ENCODE assay signal across 8 mouse cellular contexts in the genomic region with DNA sequence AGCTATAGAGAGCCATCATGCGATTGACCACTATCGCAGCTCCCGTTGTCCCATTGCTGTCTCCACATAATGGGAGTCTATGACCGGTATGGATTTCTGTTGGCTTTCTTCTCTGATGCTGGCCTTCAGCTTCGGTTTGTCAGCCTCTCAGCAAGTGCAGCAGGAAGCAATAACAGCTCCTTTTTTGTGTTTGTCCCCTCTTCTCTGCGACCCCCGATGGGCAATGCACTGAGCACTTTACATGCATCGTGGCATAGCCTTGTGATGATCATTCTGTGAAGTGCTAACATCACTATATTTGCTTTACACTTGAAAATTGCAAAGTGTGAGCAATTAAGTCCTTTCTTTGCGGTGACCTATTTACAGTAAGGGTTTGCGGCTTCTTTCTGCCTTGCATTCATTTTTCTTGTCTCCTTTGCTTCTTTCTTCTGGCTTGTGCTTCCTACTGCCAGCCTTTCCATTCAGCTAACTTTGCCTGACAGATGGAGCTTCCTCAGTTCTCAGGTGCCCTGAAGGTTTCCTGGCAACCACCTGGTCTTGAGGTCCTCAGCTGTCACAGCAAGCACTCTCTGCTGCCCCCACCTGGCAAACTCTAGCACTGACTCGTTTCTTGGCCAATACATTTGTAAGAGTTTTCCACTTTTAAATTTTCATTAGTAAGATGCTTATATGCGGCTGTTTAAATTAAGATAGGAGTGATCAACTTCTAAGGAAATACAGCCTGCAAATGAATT.
DNase-seq lines count a peak whose midpoint lies in the region; TF ChIP-seq lines count a peak whose summit lies in the region.
"Had no signal": no experiment of that assay in that cellular context is flagged by ENCODE, and none has a peak within 500 bp of the region (broad histone marks: within the 10 kb centered on the region; RNA-seq: fewer than 3 reads in every experiment).

No protein-coding gene starts in this region.

- WGBS in cerebellum, adult 2 months = 23% methylated on average over 12 of the region's 12 CpGs
- 71% methylated on average over 12 of the region's 12 CpGs for WGBS in lung, adult 2 months
- WGBS in small intestine, adult 2 months = 76% methylated on average over 12 of the region's 12 CpGs

- TF ChIP-seq CTCF in MEL (IDR thresholded peaks at IDR 0.05 in 2 of 3, conservative IDR thresholded peaks at IDR 0.05 in 1 of 3; ENCODE audit: control insufficient read depth in 1 of 3, insufficient read depth in 1 of 3, low read depth in 2 of 3, low read length in 3 of 3, poor library complexity in 1 of 3, severe bottlenecking in 1 of 3) = peak; percentile 27 to 38 (median 29); a peak in 4 of 6 replicates
- TF ChIP-seq CTCF in cerebellum, adult 2 months (IDR thresholded peaks at IDR 0.05; ENCODE audit: borderline replicate concordance, insufficient read depth, low read depth, low read length) = peak; percentile 96
- TF ChIP-seq CTCF in lung, adult 2 months (IDR thresholded peaks at IDR 0.05; ENCODE audit: insufficient read depth, low read length) = peak; percentile 84
- peak; percentile 80; the same call in 1 of the 2 replicates for TF ChIP-seq CTCF in small intestine, adult 2 months (IDR thresholded peaks at IDR 0.05; ENCODE audit: extremely low read depth, insufficient read length, insufficient replicate concordance, low read depth, low read length)

- TF ChIP-seq RAD21 in MEL (IDR thresholded peaks at IDR 0.05; ENCODE audit: low read depth, low read length) = no peak; the same call in 1 of the 2 replicates

- no peak overlapping the region for H3K27ac ChIP-seq in MEL (ENCODE audit: control insufficient read depth, low read depth, low read length)
- peak overlapping the region; percentile 73 for H3K27ac ChIP-seq in cerebellum, adult 2 months (ENCODE audit: insufficient read depth, low read length)
- no peak overlapping the region for H3K27ac ChIP-seq in small intestine, adult 2 months (ENCODE audit: insufficient read depth, low read depth, low read length)
- H3K27ac ChIP-seq: hindbrain, embryonic 15.5 days had no signal

- no peaks in the 10 kb centered on the region for H3K36me3 ChIP-seq in MEL (ENCODE audit: control insufficient read depth in 1 of 2, insufficient read depth in 2 of 2, low read length in 2 of 2)
- no peaks in the 10 kb centered on the region for H3K36me3 ChIP-seq in small intestine, adult 2 months (ENCODE audit: control insufficient read depth, insufficient read depth, low read length)
- H3K36me3 ChIP-seq: hindbrain, embryonic 15.5 days had no signal

- no peaks in the 10 kb centered on the region for H3K27me3 ChIP-seq in MEL (ENCODE audit: control insufficient read depth in 1 of 2, insufficient read depth in 2 of 2, low read length in 2 of 2)
- H3K27me3 ChIP-seq in cerebellum, adult 2 months (ENCODE audit: control insufficient read depth, insufficient read depth, low read length) = no peaks in the 10 kb centered on the region
- H3K27me3 ChIP-seq in small intestine, adult 2 months (ENCODE audit: control insufficient read depth, insufficient read depth, low read length) = no peaks in the 10 kb centered on the region
- H3K27me3 ChIP-seq: hindbrain, embryonic 15.5 days had no signal

- H3K4me1 ChIP-seq in MEL (ENCODE audit: control insufficient read depth in 1 of 2, insufficient read depth in 2 of 2, low read length in 2 of 2) = no peaks in the 10 kb centered on the region
- H3K4me1 ChIP-seq in cerebellum, adult 2 months (ENCODE audit: control insufficient read depth, insufficient read depth, low read length) = peaks cover 8% of the 10 kb centered on the region
- H3K4me1 ChIP-seq in lung, adult 2 months (ENCODE audit: control insufficient read depth, insufficient read depth, low read length) = no peaks in the 10 kb centered on the region
- H3K4me1 ChIP-seq in small intestine, adult 2 months (ENCODE audit: control insufficient read depth, insufficient read depth, insufficient read length, low read length) = no peaks in the 10 kb centered on the region

- H3K4me3 ChIP-seq in MEL (ENCODE audit: control insufficient read depth in 1 of 2, insufficient read depth in 1 of 2, low read depth in 2 of 2, low read length in 2 of 2) = no peak overlapping the region
- no peak overlapping the region for H3K4me3 ChIP-seq in cerebellum, adult 2 months (replicated peaks; ENCODE audit: insufficient read depth, low read depth, low read length)
- no peak overlapping the region for H3K4me3 ChIP-seq in lung, adult 2 months (replicated peaks; ENCODE audit: extremely low read depth, low read depth, low read length)
- H3K4me3 ChIP-seq in small intestine, adult 2 months (ENCODE audit: low read depth, low read length) = no peak overlapping the region
- H3K4me3 ChIP-seq: hindbrain, embryonic 15.5 days had no signal

- peak; percentile 68 for DNase-seq in CD4-positive, CD25-positive, alpha-beta regulatory T cell, adult 2 months (ENCODE audit: low read depth, low spot score)
- peak; percentile 16 for DNase-seq in MEL (ENCODE audit: low read depth, low spot score)
- DNase-seq in cerebellum, adult 2 months = peak; percentile 95 to 96
- DNase-seq in frontal cortex, postnatal 10 days (ENCODE audit: low spot score in 2 of 2) = peak; percentile 41 to 56
- peak; percentile 70 to 84 for DNase-seq in kidney, postnatal 25 days
- peak; percentile 72 for DNase-seq in lung, adult 2 months

- TF ChIP-seq POLR2A in MEL (IDR thresholded peaks at IDR 0.05; ENCODE audit: control insufficient read depth in 1 of 2, insufficient read depth in 1 of 2, low read depth in 1 of 2, low read length in 2 of 2, poor library complexity in 1 of 2) = no peak
- TF ChIP-seq POLR2A in cerebellum, adult 2 months (IDR thresholded peaks at IDR 0.05; ENCODE audit: borderline replicate concordance, insufficient read depth, low read length) = no peak
- TF ChIP-seq POLR2A in lung, adult 2 months (IDR thresholded peaks at IDR 0.05; ENCODE audit: borderline replicate concordance, extremely low read depth, low read depth, low read length) = no peak
- TF ChIP-seq POLR2A in small intestine, adult 2 months (IDR thresholded peaks at IDR 0.05; ENCODE audit: low read depth, low read length) = no peak

- no peak overlapping the region for H3K9ac ChIP-seq in MEL (ENCODE audit: control insufficient read depth, low read depth, low read length, poor library complexity, severe bottlenecking)
- H3K9ac ChIP-seq: hindbrain, embryonic 15.5 days had no signal

- TF ChIP-seq EP300 in MEL (IDR thresholded peaks at IDR 0.05; ENCODE audit: low read depth in 1 of 2, low read length in 2 of 2) = no peak

- no peaks in the 10 kb centered on the region for H3K9me3 ChIP-seq in MEL (replicated peaks; ENCODE audit: insufficient read depth, low read length)
- H3K9me3 ChIP-seq: hindbrain, embryonic 15.5 days had no signal

- H3K79me2 ChIP-seq in MEL (ENCODE audit: control insufficient read depth, insufficient read depth, low read length, poor library complexity) = no peaks in the 10 kb centered on the region

TF ChIP-seq in MEL, 35 proteins besides CTCF, POLR2A, EP300 and RAD21:
- TF ChIP-seq HCFC1 (IDR thresholded peaks at IDR 0.05; ENCODE audit: low read depth, low read length) = no peak
- TF ChIP-seq MYB (IDR thresholded peaks at IDR 0.05; ENCODE audit: low read depth, low read length) = no peak
- no peak for TF ChIP-seq POLR2AphosphoS2 (IDR thresholded peaks at IDR 0.05; ENCODE audit: low read length)
- no peak for TF ChIP-seq USF2 (IDR thresholded peaks at IDR 0.05; ENCODE audit: borderline replicate concordance in 1 of 2, insufficient read depth in 1 of 2, low read depth in 1 of 2, low read length in 2 of 2)
- no peak for TF ChIP-seq ZKSCAN1 (IDR thresholded peaks at IDR 0.05; ENCODE audit: low read depth, low read length)
- TF ChIP-seq BHLHE40 (IDR thresholded peaks at IDR 0.05; ENCODE audit: borderline replicate concordance, low read depth, low read length) = no peak
- no peak for TF ChIP-seq ZMIZ1 (IDR thresholded peaks at IDR 0.05; ENCODE audit: low read depth, low read length)
- TF ChIP-seq GATA1 (IDR thresholded peaks at IDR 0.05; ENCODE audit: low read depth, low read length) = no peak

Comparison
In these comparisons a context has a peak if more than half of its experiments do, and no peak if none do; other contexts are left out.
1. DNase-seq: peak in every context shown above with its lines; median percentile 96 in cerebellum, adult 2 months; 77 in kidney, postnatal 25 days; 72 in lung, adult 2 months; 68 in CD4-positive, CD25-positive, alpha-beta regulatory T cell, adult 2 months; 48 in frontal cortex, postnatal 10 days; 16 in MEL.
2. CTCF ChIP-seq: peak in every context shown above with its lines; median percentile 96 in cerebellum, adult 2 months; 84 in lung, adult 2 months; 80 in small intestine, adult 2 months; 29 in MEL.